Mouse (Mus musculus) hindbrain, embryonic 14.5 days (tissue): Measurements from ENCODE around the gene Pax7. TPM values are rescaled to one million over a fixed set of nuclear protein-coding genes. Genes with fewer than 3 reads are reported as not detected.

ENCODE experiments used
- ATAC-seq: fragments of 200-750 bp; cut with Nextera tagmentation; 2 replicates; pipeline ENCODE4 v1.8.0; 2017; ENCODE audit warnings: moderate number of reproducible peaks, mild to moderate bottlenecking, moderate TSS enrichment, moderate library complexity; ENCODE audit not compliant: low FRiP score
- DNase-seq: peaks from one replicate; pipeline ENCODE4 v3.0.0-alpha.2; 2015; ENCODE audit warnings: low spot score
- H3K27ac ChIP-seq: fragments of 300-500 bp; sonication (generic); 2 replicates; pipeline ENCODE4 v1.5.1; 2014; ENCODE audit warnings: mild to moderate bottlenecking, moderate library complexity
- H3K27me3 ChIP-seq: fragments of 300-500 bp; sonication (generic); 2 replicates; pipeline ENCODE4 v1.6.1; 2014; ENCODE audit warnings: mild to moderate bottlenecking, low read length, mixed read lengths; ENCODE audit not compliant: control insufficient read depth, insufficient read depth
- H3K36me3 ChIP-seq: fragments of 300-500 bp; sonication (generic); replicated peaks from 2 replicates; pipeline ENCODE4 v1.6.1; 2014; ENCODE audit not compliant: control insufficient read depth, insufficient read depth
- H3K4me1 ChIP-seq: fragments of 300-500 bp; sonication (generic); replicated peaks from 2 replicates; pipeline ENCODE4 v1.6.1; 2014; ENCODE audit warnings: antibody characterized with exemption, low read length, mixed read lengths; ENCODE audit not compliant: control insufficient read depth, insufficient read depth
- H3K4me2 ChIP-seq: fragments of 300-500 bp; sonication (generic); replicated peaks from 2 replicates; pipeline ENCODE4 v1.6.1; 2014; ENCODE audit warnings: mild to moderate bottlenecking, moderate library complexity
- H3K4me3 ChIP-seq: fragments of 300-500 bp; sonication (generic); replicated peaks from 2 replicates; pipeline ENCODE4 v1.5.1; 2014; ENCODE audit warnings: mild to moderate bottlenecking, low read length
- H3K9ac ChIP-seq: fragments of 300-500 bp; sonication (generic); 2 replicates; pipeline ENCODE4 v1.6.1; 2014
- H3K9me3 ChIP-seq: fragments of 300-500 bp; sonication (generic); 2 replicates; pipeline ENCODE4 v1.6.1; 2016; ENCODE audit warnings: low read length; ENCODE audit not compliant: control insufficient read depth
- WGBS: fragments of 180-500 bp; shearing (Covaris S2); extraction: QIAGEN DNeasy Blood & Tissue Kit; methylation state at CpG from one replicate; pipeline ENCODE4 v1.1.7; 2014; 5-methylcytosine and 5-hydroxymethylcytosine counted together
- polyA plus RNA-seq: library from polyadenylated mRNA; unstranded; fragments of >200 nt; fragmentation: Nextera tagmentation; extraction: Ambion mirVana; gene quantifications from 2 replicates; pipeline ENCODE4 v1.2.1, GENCODE M21; 2014

Pax7 gene
- polyA plus RNA-seq, 1 experiment from 2014 or later, result 0.24 TPM

DNA sequence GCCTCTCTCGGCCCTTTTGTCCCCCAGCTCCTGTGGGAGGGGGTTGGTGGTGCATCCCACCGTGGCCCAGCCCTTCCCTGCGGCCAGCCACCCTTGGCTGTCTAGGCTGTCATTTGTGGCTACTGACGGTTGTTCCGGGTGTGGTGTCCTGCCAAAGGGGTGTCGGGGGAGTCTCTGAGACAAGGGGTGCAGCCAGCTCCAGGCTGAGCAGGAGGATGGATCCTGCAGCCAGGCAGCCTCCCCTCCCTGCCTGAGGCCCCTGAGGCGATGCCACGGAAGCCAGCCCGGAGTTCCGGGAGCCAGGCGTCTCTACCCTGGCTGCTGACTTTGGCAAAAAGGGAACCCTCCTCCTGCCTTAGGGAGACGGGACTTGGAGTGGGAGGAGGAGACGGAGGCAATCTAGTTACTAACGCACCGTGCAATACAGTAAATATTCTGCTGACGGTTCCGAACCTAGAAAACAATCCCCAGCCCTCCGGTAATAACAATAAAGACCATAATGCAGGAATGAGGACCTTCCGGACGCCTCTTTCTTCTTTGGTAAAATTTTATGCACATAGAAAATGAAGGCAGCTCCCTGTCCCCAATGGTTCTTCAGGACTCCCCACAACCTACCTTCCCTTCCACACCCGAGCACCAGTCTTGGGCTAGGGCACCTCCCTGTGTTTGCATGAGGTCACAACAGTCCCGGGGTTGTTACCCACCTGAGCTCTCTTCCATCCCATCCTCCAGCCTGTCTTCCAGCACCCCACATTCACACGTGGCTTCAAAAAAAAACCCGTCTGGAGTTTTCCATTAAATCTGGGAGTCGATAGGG lies 19.1 kb upstream of the Pax7 start:
- H3K27me3 ChIP-seq, result peaks cover 68% of the 10 kb centered on the region
- DNase-seq, result no peak
- H3K27ac ChIP-seq, result no peak overlapping the region

GRCm38 (mm10) chr4:139851387-139851786 lies 18.1 kb upstream of the Pax7 start:
- Histone ChIP-seq H3K9ac (no peak overlapping the region), H3K4me1 (no peaks in the 10 kb centered on the region), H3K27me3 (peaks cover 66% of the 10 kb centered on the region), H3K9me3 (no peaks in the 10 kb centered on the region), H3K27ac (no peak overlapping the region), H3K4me2 (no peak overlapping the region), H3K4me3 (no peak overlapping the region), H3K36me3 (no peaks in the 10 kb centered on the region)
- 18% methylated on average over 15 of the region's 15 CpGs for WGBS
- ATAC-seq (no peak), DNase-seq (no peak)

More for the DNA sequence above, 19.1 kb upstream of the Pax7 start:
- 3% methylated on average over 25 of the region's 25 CpGs for WGBS
- no peak for ATAC-seq
- no peaks in the 10 kb centered on the region for H3K4me1 ChIP-seq
- H3K9me3 ChIP-seq, result no peaks in the 10 kb centered on the region
- H3K4me3 ChIP-seq, result no peak overlapping the region
- no peaks in the 10 kb centered on the region for H3K36me3 ChIP-seq
- H3K9ac ChIP-seq, result no peak overlapping the region
- H3K4me2 ChIP-seq, result no peak overlapping the region

- Histone ChIP-seq H3K4me1 (no peaks in the 10 kb centered on the region), H3K36me3 (no peaks in the 10 kb centered on the region), H3K4me3 (no peak overlapping the region), H3K27ac (no peak overlapping the region), H3K9ac (no peak overlapping the region), H3K9me3 (no peaks in the 10 kb centered on the region), H3K27me3 (peaks cover 62% of the 10 kb centered on the region), H3K4me2 (no peak overlapping the region)
- DNase-seq (no peak), ATAC-seq (no peak)
- WGBS, result 16% methylated on average over 8 of the region's 8 CpGs
Measured at GRCm38 (mm10) chr4:139850547-139851170, 17.3 kb upstream of the Pax7 start.

GRCm38 (mm10) chr4:139843456-139843855 lies 10.1 kb upstream of the Pax7 start:
- Histone ChIP-seq H3K9ac (no peak overlapping the region), H3K4me1 (no peaks in the 10 kb centered on the region), H3K4me2 (no peak overlapping the region), H3K36me3 (no peaks in the 10 kb centered on the region), H3K4me3 (no peak overlapping the region), H3K9me3 (no peaks in the 10 kb centered on the region), H3K27me3 (peaks cover 37% of the 10 kb centered on the region), H3K27ac (no peak overlapping the region)
- ATAC-seq (no peak), DNase-seq (no peak)
- WGBS, result 21% methylated on average over 7 of the region's 7 CpGs

DNA sequence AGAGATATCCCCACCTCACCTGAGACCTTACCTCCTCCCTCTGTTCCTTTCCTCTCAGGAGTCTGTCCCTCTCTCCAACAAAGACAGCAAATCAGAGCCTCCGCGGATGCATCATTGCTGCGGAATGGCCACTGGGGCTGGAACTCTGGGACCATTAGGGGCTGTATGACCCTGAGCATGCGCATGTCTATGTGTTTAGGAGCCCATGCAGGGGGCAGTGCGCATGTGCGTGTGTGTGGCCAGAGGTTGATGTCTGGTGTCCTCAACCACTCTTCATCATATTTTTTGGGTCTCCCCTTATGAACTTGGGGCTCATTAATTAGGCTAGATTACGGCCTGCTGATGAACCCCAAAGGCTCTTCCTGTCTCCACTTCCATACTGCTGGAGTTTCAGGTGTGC lies 9.6 kb upstream of the Pax7 start:
- Histone ChIP-seq H3K27me3 (peaks cover 40% of the 10 kb centered on the region), H3K4me1 (no peaks in the 10 kb centered on the region), H3K4me3 (no peak overlapping the region), H3K36me3 (no peaks in the 10 kb centered on the region), H3K9ac (no peak overlapping the region), H3K9me3 (no peaks in the 10 kb centered on the region), H3K4me2 (no peak overlapping the region), H3K27ac (no peak overlapping the region)
- WGBS, result 73% methylated on average over 7 of the region's 7 CpGs
- ATAC-seq, result no peak
- DNase-seq, result no peak

DNA sequence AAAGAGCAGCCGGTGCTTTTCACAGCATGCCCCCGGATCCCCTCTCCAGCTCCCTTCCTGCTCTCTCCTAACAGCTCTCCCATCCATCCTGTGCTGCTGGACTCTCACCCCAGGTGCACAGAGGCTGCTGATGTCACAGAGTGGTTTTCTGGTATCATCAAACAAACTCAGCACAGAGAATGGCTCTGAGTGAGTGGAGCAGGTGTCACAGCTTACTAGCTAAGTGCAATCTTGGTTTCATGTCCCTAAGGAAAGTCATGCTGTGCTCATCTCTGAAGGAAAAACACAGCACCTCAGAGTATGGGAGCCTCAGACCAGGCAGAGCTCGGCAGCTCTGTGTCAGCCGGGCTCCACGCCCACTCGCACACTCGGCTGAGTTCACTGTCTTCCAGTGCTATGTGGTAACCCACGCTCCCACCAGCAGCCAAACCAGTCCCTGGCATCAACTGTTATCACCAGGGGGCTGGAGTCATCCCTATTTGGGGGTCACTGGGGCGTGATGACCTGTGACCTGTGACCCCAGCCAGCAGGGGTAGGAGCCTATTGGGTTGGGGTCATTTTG lies 7.7 kb upstream of the Pax7 start:
- H3K4me3 ChIP-seq, result no peak overlapping the region
- peaks cover 58% of the 10 kb centered on the region for H3K27me3 ChIP-seq
- ATAC-seq (no peak), DNase-seq (no peak)
- H3K4me1 ChIP-seq, result peaks cover 3% of the 10 kb centered on the region; the same call in 1 of the 2 replicates
- WGBS, result 43% methylated on average over 9 of the region's 9 CpGs
- H3K4me2 ChIP-seq, result no peak overlapping the region
- H3K36me3 ChIP-seq, result no peaks in the 10 kb centered on the region
- no peak overlapping the region for H3K9ac ChIP-seq
- no peaks in the 10 kb centered on the region for H3K9me3 ChIP-seq
- no peak overlapping the region for H3K27ac ChIP-seq

DNA sequence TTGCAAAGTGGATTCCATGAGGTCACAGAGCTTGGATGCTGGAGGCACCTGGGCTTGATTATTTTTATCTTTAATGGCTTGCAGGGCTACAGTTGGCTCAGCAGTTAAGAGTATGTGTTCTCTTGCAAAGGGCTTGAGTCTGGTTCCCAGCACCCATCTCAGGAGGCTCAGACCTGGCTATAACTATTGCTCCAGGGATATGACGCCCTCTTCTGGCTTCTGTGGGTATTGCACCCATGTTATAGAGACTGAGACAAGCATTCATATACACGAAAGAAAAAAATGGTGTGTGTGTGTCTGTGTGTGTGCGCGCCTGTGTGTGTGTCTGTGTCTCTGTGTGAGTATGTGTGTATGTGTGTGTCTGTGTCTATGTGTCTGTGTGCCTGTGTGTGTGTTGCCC lies 7.1 kb upstream of the Pax7 start:
- Histone ChIP-seq H3K9me3 (no peaks in the 10 kb centered on the region), H3K9ac (no peak overlapping the region), H3K27ac (no peak overlapping the region), H3K27me3 (peaks cover 64% of the 10 kb centered on the region), H3K36me3 (no peaks in the 10 kb centered on the region), H3K4me2 (no peak overlapping the region), H3K4me1 (peaks cover 3% of the 10 kb centered on the region; the same call in 1 of the 2 replicates), H3K4me3 (no peak overlapping the region)
- DNase-seq (no peak), ATAC-seq (no peak)
- 76% methylated on average over 4 of the region's 4 CpGs for WGBS

DNA sequence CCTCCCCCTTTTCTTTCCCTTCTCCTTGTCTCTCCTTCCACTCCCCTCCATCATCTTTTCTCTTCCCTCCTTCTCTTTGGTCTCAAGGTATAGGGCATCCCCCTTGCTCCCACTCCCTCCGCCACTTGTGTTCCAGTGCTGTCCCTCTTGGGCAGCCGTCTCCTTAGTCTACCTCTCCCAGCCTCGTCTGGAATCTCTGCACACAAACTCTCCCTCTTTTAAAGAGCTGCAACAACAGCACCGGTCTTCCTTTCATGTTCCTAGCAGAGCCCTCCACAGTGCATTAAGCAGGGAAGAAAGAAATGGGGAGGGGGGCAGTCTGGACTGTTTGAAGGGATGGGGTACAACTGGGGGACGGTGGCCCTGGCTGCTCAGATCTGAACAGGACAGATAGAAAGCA lies 3.4 kb upstream of the Pax7 start:
- H3K27ac ChIP-seq, result no peak overlapping the region
- H3K9me3 ChIP-seq, result no peaks in the 10 kb centered on the region
- no peak for ATAC-seq
- 6% methylated on average over 5 of the region's 5 CpGs for WGBS
- no peak overlapping the region for H3K4me3 ChIP-seq
- no peaks in the 10 kb centered on the region for H3K36me3 ChIP-seq
- H3K4me1 ChIP-seq, result peaks cover 3% of the 10 kb centered on the region; the same call in 1 of the 2 replicates
- no peak overlapping the region for H3K9ac ChIP-seq
- H3K4me2 ChIP-seq, result no peak overlapping the region
- DNase-seq, result no peak
- peaks cover 86% of the 10 kb centered on the region for H3K27me3 ChIP-seq

DNA sequence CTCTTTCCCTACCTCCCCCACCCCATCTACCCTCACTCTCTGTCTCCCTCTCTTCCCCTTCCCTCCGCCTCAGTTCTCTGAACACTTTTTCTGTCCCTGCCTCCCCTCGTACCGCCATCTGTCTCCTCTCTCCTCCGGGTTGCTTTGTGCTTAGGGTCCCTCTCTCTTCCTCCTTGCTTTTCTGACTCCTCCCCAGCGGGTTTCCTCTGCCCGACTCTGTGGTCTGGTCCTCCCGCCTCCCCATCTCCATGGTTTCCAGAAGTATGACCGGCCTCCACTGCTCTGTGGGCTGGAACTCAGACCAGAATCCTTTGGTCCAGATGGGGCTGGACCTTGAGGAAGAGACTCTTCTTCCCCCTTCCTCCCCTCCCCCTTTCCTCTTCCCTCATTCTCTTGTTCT lies 2.9 kb upstream of the Pax7 start:
- peaks cover 3% of the 10 kb centered on the region; the same call in 1 of the 2 replicates for H3K4me1 ChIP-seq
- no peak overlapping the region for H3K27ac ChIP-seq
- WGBS, result under 1% methylated on average over 8 of the region's 8 CpGs
- no peaks in the 10 kb centered on the region for H3K36me3 ChIP-seq
- peaks cover 82% of the 10 kb centered on the region for H3K27me3 ChIP-seq
- DNase-seq (no peak), ATAC-seq (no peak)
- no peak overlapping the region for H3K9ac ChIP-seq
- H3K4me3 ChIP-seq, result no peak overlapping the region
- no peaks in the 10 kb centered on the region for H3K9me3 ChIP-seq
- H3K4me2 ChIP-seq, result no peak overlapping the region
